Mouse (Mus musculus) ES-Bruce4 (cell line): ENCODE data around the gene Rfc2. TPM values are rescaled to one million over a fixed set of nuclear protein-coding genes. Genes with fewer than 3 reads are reported as not detected.

ENCODE experiments used
- H3K27ac ChIP-seq: 2 replicates; pipeline ENCODE4 v1.5.1; 2012; ENCODE audit warnings: low read length, inconsistent platforms; ENCODE audit not compliant: insufficient read depth
- H3K27me3 ChIP-seq: 2 replicates; pipeline ENCODE4 v1.6.1; 2012; ENCODE audit warnings: mild to moderate bottlenecking, low read length, inconsistent platforms; ENCODE audit not compliant: control insufficient read depth, poor library complexity, insufficient read depth, severe bottlenecking
- H3K36me3 ChIP-seq: 2 replicates; pipeline ENCODE4 v1.6.1; 2012; ENCODE audit warnings: inconsistent platforms, mild to moderate bottlenecking, low read length, moderate library complexity; ENCODE audit not compliant: control insufficient read depth, poor library complexity, insufficient read depth, severe bottlenecking
- H3K4me1 ChIP-seq: one replicate; pipeline ENCODE4 v1.8.1; 2011; ENCODE audit warnings: low read length; ENCODE audit not compliant: control insufficient read depth, insufficient read depth
- H3K4me3 ChIP-seq: 2 replicates; pipeline ENCODE4 v1.5.1; 2011; ENCODE audit warnings: low read depth, mild to moderate bottlenecking, low read length
- H3K9ac ChIP-seq: 2 replicates; pipeline ENCODE4 v1.6.1; 2012; ENCODE audit warnings: low read depth, mild to moderate bottlenecking, inconsistent platforms; ENCODE audit not compliant: poor library complexity, severe bottlenecking
- H3K9me3 ChIP-seq: replicated peaks from 2 replicates; pipeline ENCODE4 v1.6.1; 2012; ENCODE audit warnings: mild to moderate bottlenecking, low read length, inconsistent platforms; ENCODE audit not compliant: control insufficient read depth, poor library complexity, insufficient read depth, severe bottlenecking
- CTCF ChIP-seq: IDR thresholded peaks from one replicate; pipeline ENCODE4 v1.8.1; 2011; ENCODE audit warnings: low read depth, low read length
- EP300 ChIP-seq: IDR thresholded peaks from 2 replicates; pipeline ENCODE4 v1.6.1; 2011; ENCODE audit warnings: low read depth, low read length; ENCODE audit not compliant: insufficient read depth
- POLR2A ChIP-seq: IDR thresholded peaks from one replicate; pipeline ENCODE4 v1.8.1; 2011; ENCODE audit warnings: low read length; ENCODE audit not compliant: insufficient read depth
- polyA plus RNA-seq: library from polyadenylated mRNA; stranded (reverse); fragments of >200 nt; gene quantifications from 2 replicates; pipeline ENCODE4 v1.2.4, GENCODE M21; 2011; ENCODE audit warnings: low read depth; ENCODE audit not compliant: missing spikeins, insufficient read depth, insufficient read length

Gene Rfc2
- polyA plus RNA-seq = 121 and 122 TPM in 2 replicates

- peak within 1 kb of the TSS; percentile 20; the same call in 1 of the 2 replicates for H3K9ac ChIP-seq
- H3K4me1 ChIP-seq = no peaks in the 10 kb centered on the region
- H3K36me3 ChIP-seq = no peaks in the 10 kb centered on the region; the same call in 1 of the 2 replicates
- peak within 1 kb of the TSS; percentile 33; the same call in 1 of the 2 replicates for H3K27ac ChIP-seq
- TF ChIP-seq CTCF = no peak
- no peak for TF ChIP-seq EP300
- no peak for TF ChIP-seq POLR2A
- H3K4me3 ChIP-seq = no peak within 1 kb of the TSS
- H3K27me3 ChIP-seq = no peaks in the 10 kb centered on the region
- H3K9me3 ChIP-seq = no peaks in the 10 kb centered on the region
Measured at GRCm38 (mm10) chr5:134581146-134581545, at the start of gene Rfc2. Rfc2 (plus strand) TSS chr5:134581366.

- Histone ChIP-seq H3K4me1 (no peaks in the 10 kb centered on the region), H3K9me3 (no peaks in the 10 kb centered on the region), H3K27me3 (no peaks in the 10 kb centered on the region), H3K27ac (no peak overlapping the region), H3K4me3 (no peak overlapping the region), H3K9ac (no peak overlapping the region), H3K36me3 (no peaks in the 10 kb centered on the region)
- TF ChIP-seq EP300 = no peak
- TF ChIP-seq POLR2A = no peak
- no peak for TF ChIP-seq CTCF
Measured at GRCm38 (mm10) chr5:134531585-134531984, 49.6 kb upstream of the Rfc2 start.

GRCm38 (mm10) chr5:134532417-134532816 lies 48.7 kb upstream of the Rfc2 start:
- Histone ChIP-seq H3K9ac (no peak overlapping the region), H3K36me3 (no peaks in the 10 kb centered on the region), H3K27me3 (no peaks in the 10 kb centered on the region), H3K27ac (no peak overlapping the region), H3K4me1 (no peaks in the 10 kb centered on the region), H3K4me3 (no peak overlapping the region), H3K9me3 (no peaks in the 10 kb centered on the region)
- TF ChIP-seq EP300 = no peak
- no peak for TF ChIP-seq POLR2A
- no peak for TF ChIP-seq CTCF

GRCm38 (mm10) chr5:134536036-134536435 lies 45.1 kb upstream of the Rfc2 start:
- TF ChIP-seq EP300 (no peak), POLR2A (no peak), CTCF (no peak)
- no peak overlapping the region for H3K4me3 ChIP-seq
- no peaks in the 10 kb centered on the region for H3K36me3 ChIP-seq
- peaks cover 2% of the 10 kb centered on the region for H3K4me1 ChIP-seq
- H3K9ac ChIP-seq = no peak overlapping the region
- no peaks in the 10 kb centered on the region for H3K27me3 ChIP-seq
- no peak overlapping the region for H3K27ac ChIP-seq
- no peaks in the 10 kb centered on the region for H3K9me3 ChIP-seq

GRCm38 (mm10) chr5:134539891-134540290 lies 41.3 kb upstream of the Rfc2 start:
- peaks cover 2% of the 10 kb centered on the region for H3K4me1 ChIP-seq
- no peak for TF ChIP-seq CTCF
- TF ChIP-seq POLR2A = peak; percentile 26
- 0 out of 2 replicates have a peak, but pooled peaks have one; percentile 59 for TF ChIP-seq EP300
- no peaks in the 10 kb centered on the region for H3K36me3 ChIP-seq
- H3K9ac ChIP-seq = no peak overlapping the region
- peak overlapping the region; percentile 68 for H3K27ac ChIP-seq
- no peaks in the 10 kb centered on the region for H3K9me3 ChIP-seq
- H3K27me3 ChIP-seq = no peaks in the 10 kb centered on the region
- no peak overlapping the region for H3K4me3 ChIP-seq

GRCm38 (mm10) chr5:134540881-134541280 lies 40.3 kb upstream of the Rfc2 start:
- TF ChIP-seq POLR2A (no peak), EP300 (no peak), CTCF (no peak)
- Histone ChIP-seq H3K27ac (no peak overlapping the region), H3K36me3 (no peaks in the 10 kb centered on the region), H3K9me3 (no peaks in the 10 kb centered on the region), H3K4me3 (no peak overlapping the region), H3K4me1 (peaks cover 2% of the 10 kb centered on the region), H3K9ac (no peak overlapping the region), H3K27me3 (no peaks in the 10 kb centered on the region)
